Mouse (Mus musculus) cerebellum, postnatal 25 days (tissue): ENCODE measurements around the gene Etv6.

ENCODE experiments used
- DNase-seq, 2 experiments: peaks; one replicate each; pipeline ENCODE4 v3.0.0; 2021; ENCODE audit warnings: mixed read lengths in 2 of 2

Etv6 gene

GRCm38 (mm10) chr6:134115219-134115968 is 79.9 kb downstream of the Etv6 start:
- DNase-seq = no peak

GRCm38 (mm10) chr6:134117380-134117938 is 82.0 kb downstream of the Etv6 start:
- no peak for DNase-seq

DNA sequence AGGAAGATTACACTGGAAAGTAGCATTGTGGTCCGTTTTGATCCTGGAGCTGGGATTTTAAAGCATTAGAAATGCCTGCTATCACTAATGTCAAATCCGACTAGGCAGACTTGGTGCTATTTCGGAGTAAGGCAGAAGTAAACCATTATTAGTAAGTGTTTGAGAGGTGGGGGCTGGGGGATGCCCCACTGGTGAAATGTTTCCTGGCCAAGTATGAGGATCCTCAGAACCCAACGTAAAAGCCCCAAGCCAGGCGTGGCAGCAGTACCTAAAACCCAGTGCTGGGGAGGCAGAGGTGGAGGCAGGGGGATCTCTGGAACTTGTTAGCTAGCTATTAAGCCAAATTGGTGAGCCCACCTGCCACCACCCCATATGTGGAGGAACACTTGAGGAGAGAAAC is 83.0 kb downstream of the Etv6 start:
- no peak for DNase-seq

- DNase-seq = no peak
Measured at GRCm38 (mm10) chr6:134119136-134119535, 83.6 kb downstream of the Etv6 start.

DNA sequence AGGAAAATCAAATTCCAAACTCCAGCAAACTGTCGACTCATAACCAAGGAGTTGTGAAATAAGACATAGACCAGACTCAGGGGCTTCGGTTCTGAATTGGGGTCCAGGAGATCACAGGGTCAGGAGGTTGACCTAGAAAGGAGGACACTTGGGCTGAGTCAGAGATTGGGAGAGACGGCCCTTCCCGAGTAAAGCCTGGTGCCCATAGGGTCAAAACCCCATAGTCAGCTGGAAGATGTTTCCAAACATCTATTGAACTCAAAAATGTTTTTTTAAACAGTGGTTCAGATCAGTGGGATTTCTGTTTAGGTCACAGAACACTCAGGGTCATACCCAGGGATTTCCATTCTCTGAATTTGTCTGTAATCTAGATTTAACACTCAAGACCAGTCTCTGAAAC is 84.7 kb downstream of the Etv6 start:
- no peak for DNase-seq

GRCm38 (mm10) chr6:134120712-134121111 is 85.2 kb downstream of the Etv6 start:
- DNase-seq = no peak

DNA sequence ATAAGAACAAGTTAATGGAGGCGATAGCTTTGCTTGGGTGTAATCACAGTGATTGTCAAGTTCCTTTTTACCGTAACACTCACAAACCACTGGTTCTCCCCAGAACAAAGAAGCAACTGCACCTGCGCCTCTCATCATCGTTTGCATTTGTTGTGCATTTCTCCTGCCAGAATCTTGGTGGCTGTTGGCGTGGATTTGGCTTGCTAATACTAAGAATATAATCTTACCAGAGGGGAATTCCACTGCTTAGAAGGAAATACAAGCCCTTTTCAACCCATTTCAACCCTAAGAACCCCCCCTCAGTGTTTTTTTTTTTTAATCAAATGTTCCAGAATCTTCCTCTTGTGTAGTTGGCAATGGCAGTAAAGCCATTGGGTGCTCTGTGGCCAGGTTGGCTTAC is 87.4 kb downstream of the Etv6 start:
- DNase-seq = no peak

DNA sequence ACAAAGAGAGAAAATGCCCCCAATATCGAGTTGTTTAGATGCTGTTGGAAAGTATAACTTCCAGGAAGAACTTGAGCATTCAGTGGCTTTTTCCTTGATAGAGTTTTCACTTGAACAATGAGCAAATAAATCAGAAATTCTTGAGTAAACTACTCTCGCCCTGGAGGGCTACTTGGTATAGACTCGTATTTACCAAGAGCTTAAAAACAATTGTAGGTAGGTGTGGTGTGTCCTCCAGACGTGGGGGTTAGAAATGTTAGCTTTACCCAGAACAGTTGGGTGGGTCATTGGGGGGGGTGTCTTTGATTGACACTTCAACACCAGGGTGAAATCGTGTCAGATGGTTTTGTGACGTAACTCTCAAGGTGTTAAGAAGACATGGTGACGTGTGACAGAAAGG is 88.0 kb downstream of the Etv6 start:
- no peak for DNase-seq

DNA sequence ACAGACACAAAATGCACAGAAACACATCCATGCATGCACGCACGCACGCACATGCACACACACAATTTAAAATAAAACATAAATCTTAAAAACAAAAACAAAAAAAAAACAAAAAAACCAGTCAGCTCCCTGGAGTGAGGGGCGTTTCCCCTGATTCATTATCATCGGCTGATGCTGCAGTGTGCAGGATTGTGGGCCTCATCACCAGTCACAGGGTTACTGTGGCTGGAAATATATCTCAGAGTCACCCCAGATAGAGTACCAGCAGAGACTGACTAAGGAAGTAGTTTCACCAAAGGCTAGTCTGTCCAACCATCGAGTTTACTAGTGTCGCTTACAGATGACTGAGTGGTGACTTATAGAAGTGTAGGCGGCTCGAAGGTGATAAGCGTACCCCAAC is 88.8 kb downstream of the Etv6 start:
- DNase-seq = no peak

DNA sequence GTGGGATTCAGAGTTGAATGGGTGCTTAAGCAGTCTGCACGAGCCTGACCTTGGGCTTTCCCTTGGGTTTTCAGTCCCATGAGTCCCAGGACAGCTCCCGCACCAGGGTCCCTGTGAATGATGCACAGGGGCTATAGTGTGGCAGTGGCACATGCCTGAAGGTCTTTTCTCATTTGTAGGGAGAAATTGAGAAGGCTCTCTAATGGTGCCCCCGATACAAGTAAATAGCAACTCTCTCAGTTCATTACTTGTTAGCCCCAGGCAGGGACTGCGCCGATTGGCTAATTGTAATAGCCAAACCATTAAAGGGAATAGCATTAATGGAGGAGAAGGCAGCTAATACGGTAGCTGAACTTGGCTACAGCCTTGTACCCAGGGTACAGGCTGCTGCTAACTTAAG is 92.5 kb downstream of the Etv6 start:
- DNase-seq = no peak

DNA sequence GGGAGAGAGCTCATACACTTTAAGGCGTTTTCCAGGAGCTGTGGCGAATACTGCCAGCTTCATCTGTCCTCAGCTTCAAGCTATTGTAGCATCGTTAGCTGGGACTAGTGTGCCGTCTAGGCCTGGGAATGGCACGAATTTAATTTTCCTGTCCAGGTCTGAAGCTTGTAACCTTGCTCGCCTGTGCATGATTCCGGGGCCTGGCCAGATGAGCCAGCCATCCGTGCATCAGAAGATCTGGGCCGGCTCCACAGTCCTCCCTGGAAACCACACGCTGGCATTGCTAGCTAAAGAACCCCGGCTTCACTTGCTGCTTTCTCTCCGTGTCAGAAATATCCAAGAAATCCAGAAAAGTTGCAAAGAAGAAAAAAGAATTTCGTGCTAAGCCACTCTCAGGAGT is 93.1 kb downstream of the Etv6 start:
- DNase-seq = no peak

DNA sequence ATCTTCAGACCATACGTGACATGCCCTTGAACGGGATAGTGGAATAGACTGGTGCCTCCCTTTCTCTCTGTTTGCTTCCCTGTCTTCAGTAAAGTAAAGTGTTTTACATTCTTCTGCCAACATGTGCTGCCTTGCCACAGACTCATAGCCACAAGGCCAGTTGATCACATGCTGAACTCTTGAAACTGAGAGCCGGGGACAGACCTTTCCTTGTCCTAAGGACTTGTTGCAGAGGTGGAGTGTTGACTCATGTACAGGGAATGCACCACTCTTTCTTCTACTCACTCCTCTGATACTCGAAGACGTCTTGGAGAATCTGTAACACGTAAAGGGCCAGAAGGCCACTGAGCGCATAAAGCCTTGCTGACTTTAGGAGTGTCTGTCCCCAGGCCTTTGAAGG is 94.3 kb downstream of the Etv6 start:
- no peak for DNase-seq

GRCm38 (mm10) chr6:134130816-134131215 is 95.3 kb downstream of the Etv6 start:
- DNase-seq = no peak

DNA sequence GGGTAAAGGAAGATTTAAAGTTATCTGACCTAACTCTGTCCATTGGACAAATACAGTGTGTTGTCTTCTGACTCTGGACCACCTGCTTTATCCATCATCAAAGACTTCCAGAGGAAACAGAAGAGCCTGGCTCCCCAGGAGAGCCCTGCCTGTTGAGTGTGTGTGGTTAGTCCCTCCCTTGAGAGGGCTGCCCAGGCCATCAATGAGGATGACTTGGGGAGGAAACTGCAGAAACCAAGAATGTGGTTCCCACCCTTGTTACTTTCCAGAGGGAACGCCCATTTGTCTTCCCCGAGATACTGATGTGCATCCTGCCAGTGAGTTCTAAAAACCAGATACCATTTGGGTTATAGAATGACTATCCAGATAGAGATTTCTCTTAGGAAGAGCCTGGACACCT is 96.1 kb downstream of the Etv6 start:
- DNase-seq = no peak

DNA sequence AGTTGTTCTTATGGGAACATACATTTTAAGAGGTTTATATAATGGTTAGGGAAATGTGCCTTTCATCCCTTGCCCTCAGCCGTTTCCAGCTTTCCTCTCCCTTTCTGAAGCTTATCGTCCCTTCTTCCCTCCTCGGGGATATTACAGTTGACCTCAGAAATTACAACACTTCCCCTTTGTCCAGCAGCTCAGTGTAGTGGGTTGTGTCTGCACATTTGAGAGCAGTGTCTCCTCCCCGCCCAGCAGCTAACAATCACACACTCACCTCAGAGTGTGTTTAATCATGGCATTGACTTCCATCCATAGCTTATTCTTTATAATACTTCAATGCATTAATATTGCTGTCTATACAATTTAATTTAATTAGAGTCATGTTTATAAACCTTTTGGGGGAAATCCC is 98.3 kb downstream of the Etv6 start:
- DNase-seq = no peak

DNA sequence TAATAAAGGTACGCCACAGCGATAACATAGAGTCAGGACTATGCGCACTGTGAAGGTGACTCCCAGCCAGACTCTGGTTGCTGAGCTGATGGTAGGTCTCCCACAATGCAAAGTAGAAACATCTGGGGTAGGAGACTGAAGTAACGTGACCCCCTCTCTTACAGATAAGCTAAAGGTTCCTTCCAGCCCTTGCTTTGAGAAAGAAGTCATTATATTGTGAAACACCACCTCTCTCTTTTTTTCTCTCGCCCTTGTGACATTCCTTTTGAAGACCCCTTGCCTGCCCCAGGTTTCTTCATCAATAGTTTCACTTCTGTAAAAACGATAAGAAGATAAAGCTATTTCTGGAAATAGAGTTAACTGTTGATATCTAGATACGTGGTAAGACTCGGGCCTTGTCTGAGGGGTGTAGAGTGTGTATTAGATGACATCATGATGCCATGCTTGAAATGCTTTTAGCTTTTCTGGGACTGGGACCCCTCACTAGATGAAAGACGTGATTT is 99.4 kb downstream of the Etv6 start:
- no peak for DNase-seq

- no peak for DNase-seq
Measured at GRCm38 (mm10) chr6:134136315-134136714, 100.8 kb downstream of the Etv6 start.

GRCm38 (mm10) chr6:134139359-134139758 is 103.9 kb downstream of the Etv6 start:
- no peak for DNase-seq

- no peak for DNase-seq
Measured at GRCm38 (mm10) chr6:134140718-134141615, 105.5 kb downstream of the Etv6 start.

DNA sequence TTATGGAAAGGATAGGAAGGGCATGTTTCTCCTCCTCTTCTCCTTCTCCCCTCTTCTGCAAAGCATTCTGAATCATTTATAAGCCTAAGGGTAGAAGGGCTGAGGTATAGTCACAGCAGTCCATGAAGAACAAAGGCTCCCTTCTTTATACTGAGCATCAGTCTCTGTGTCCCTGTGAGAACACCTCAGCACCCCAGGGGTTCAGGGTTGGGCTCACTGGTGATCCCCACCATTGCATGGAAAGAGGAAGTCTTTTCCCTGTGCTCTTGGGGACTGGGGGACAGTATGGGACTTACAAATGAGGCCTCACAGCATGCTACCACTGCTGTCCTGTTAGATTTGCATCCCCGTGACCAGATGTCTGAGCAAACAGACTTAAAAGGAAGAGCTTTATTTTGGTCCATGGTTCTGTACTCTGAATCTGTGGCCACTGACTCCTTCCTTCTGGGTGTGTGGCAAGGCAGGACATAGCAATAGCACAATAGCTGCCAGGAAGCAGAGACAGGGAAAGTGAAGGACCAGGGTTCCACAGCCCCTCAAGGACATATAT is 106.2 kb downstream of the Etv6 start:
- DNase-seq = no peak

DNA sequence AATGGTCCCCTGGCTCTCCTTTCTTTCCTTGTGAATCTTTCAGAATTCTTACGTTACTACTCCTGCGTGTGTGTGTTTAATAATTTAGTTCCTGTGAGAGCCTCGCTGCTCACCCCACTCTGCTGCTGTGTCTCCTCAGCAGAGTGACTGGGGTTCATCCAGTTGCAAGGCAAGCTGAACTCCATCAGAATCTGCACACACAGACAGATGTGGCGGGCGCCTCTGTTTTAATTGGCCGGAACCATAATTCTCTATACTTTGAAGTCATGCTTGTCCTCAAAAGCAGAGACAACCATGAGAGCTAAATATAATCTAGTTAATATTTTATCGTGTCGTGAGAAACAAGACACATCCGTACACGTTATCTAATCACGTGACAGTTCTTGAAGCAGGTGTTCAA is 107.2 kb downstream of the Etv6 start:
- no peak for DNase-seq

DNA sequence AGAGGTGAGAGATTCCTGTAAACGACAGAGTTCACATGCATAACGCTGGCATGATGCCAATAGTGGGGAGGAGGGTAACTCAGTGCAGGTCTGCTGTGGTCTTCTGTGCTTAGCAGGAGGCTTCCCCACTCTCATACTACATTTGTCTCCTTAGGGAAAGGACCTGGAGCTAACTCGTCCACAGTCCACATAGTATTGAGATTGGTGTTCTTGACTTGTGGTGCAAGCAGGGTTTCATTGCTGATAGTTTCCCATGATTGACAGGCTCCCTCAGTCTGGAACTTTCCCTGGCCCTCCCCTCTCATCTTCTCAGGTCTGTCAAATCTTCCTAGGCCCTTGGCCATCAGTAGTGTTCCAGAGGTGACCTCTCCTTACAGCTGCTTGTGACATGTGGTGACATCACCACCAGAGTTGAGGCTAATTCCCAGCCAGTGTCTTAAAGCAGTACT is 108.2 kb downstream of the Etv6 start:
- no peak for DNase-seq
